Mouse (Mus musculus): Measurements from ENCODE around the gene Nt5c2. TPM values are rescaled to one million over a fixed set of nuclear protein-coding genes. Genes with fewer than 3 reads are reported as not detected.

Nt5c2 gene
- polyA plus RNA-seq, 1 experiment from 2014 or later, result 45.3 TPM

DNA sequence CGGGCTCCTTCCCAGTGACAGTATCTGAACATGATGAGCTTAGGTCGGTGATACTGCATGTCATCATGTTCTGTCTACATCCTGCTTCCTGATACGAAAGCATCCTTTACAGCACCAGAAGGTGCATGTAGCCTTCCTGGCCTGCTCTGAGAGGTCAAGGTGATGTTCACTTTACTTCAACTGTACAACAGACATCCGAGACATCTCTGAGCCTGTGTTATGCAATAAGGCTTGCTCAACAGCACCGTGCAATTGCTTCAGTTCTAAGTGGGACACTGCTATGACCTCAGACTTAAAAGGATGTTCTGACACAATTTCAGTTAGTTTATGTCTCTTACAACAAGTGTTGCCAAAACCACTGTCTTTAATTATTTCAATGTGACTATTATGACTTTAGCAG, 113.6 kb downstream of the Nt5c2 start:
- Histone ChIP-seq H3K4me2 (replicated peaks; ENCODE audit: low read depth, low read length) (no peak overlapping the region), H3K9me3 (ENCODE audit: low read length) (no peaks in the 10 kb centered on the region), H3K36me3 (ENCODE audit: insufficient read depth, low read length) (peaks cover 12% of the 10 kb centered on the region), H3K27ac (ENCODE audit: low read length) (no peak overlapping the region), H3K4me3 (ENCODE audit: low read depth, low read length) (no peak overlapping the region), H3K27me3 (replicated peaks; ENCODE audit: insufficient read depth, low read length) (no peaks in the 10 kb centered on the region), H3K4me1 (ENCODE audit: insufficient read depth, low read depth, low read length) (no peaks in the 10 kb centered on the region), H3K9ac (replicated peaks; ENCODE audit: low read depth) (no peak overlapping the region)
- ATAC-seq, result peak; percentile 79
- peak; percentile 76 for DNase-seq (ENCODE audit: low spot score)
- TF ChIP-seq CTCF (IDR thresholded peaks at IDR 0.05) (no peak), EP300 (IDR thresholded peaks at IDR 0.05) (peak; percentile 75)
- 60% methylated on average over 5 of the region's 5 CpGs for WGBS

DNA sequence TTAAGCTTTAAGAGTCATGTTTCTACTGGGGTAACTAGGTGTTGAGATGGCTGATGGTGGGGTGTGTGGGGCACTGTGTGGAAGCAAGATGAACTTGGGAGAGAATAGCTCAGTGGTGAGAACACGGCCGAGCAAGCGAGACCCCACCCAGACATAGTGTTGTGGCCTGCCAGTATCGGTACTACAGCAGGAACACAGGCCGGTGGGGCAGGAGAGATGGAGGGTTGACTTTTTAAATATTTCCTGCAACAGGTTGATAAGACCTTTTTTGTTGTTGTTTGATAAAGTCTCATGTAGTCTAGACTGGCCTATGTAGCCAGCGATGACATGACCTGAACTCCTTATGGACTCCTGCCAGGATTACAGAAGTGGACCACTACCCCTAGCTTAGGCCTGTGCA, 114.2 kb downstream of the Nt5c2 start:
- no peaks in the 10 kb centered on the region for H3K9me3 ChIP-seq (ENCODE audit: low read length)
- TF ChIP-seq CTCF (IDR thresholded peaks at IDR 0.05) (no peak), EP300 (IDR thresholded peaks at IDR 0.05) (no peak)
- peaks cover 15% of the 10 kb centered on the region for H3K36me3 ChIP-seq (ENCODE audit: insufficient read depth, low read length)
- ATAC-seq (no peak), DNase-seq (ENCODE audit: low spot score) (no peak)
- no peak overlapping the region for H3K4me2 ChIP-seq (replicated peaks; ENCODE audit: low read depth, low read length)
- H3K4me3 ChIP-seq (ENCODE audit: low read depth, low read length), result no peak overlapping the region
- H3K9ac ChIP-seq (replicated peaks; ENCODE audit: low read depth), result no peak overlapping the region
- no peak overlapping the region for H3K27ac ChIP-seq (ENCODE audit: low read length)
- no peaks in the 10 kb centered on the region for H3K27me3 ChIP-seq (replicated peaks; ENCODE audit: insufficient read depth, low read length)
- WGBS, result 89% methylated on average over 6 of the region's 6 CpGs
- H3K4me1 ChIP-seq (ENCODE audit: insufficient read depth, low read depth, low read length), result no peaks in the 10 kb centered on the region

GRCm38 (mm10) chr19:46899871-46900270, 115.1 kb downstream of the Nt5c2 start:
- no peak overlapping the region for H3K27ac ChIP-seq (ENCODE audit: low read length)

GRCm38 (mm10) chr19:46899306-46899705, 115.6 kb downstream of the Nt5c2 start:
- Histone ChIP-seq H3K4me3 (ENCODE audit: low read depth, low read length) (no peak overlapping the region), H3K27ac (ENCODE audit: low read length) (peak overlapping the region; percentile 64), H3K9me3 (ENCODE audit: low read length) (no peaks in the 10 kb centered on the region), H3K4me1 (ENCODE audit: insufficient read depth, low read depth, low read length) (no peaks in the 10 kb centered on the region), H3K4me2 (replicated peaks; ENCODE audit: low read depth, low read length) (no peak overlapping the region), H3K9ac (replicated peaks; ENCODE audit: low read depth) (no peak overlapping the region), H3K36me3 (ENCODE audit: insufficient read depth, low read length) (peaks cover 22% of the 10 kb centered on the region), H3K27me3 (replicated peaks; ENCODE audit: insufficient read depth, low read length) (no peaks in the 10 kb centered on the region)
- 27% methylated on average over 5 of the region's 5 CpGs for WGBS
- ATAC-seq (peak; percentile 55), DNase-seq (ENCODE audit: low spot score) (peak; percentile 68)
- TF ChIP-seq CTCF (IDR thresholded peaks at IDR 0.05) (no peak), EP300 (IDR thresholded peaks at IDR 0.05) (no peak)

More at GRCm38 (mm10) chr19:46899871-46900270, 115.1 kb downstream of the Nt5c2 start:
- no peak for DNase-seq (ENCODE audit: low spot score)
- Histone ChIP-seq H3K9ac (replicated peaks; ENCODE audit: low read depth) (no peak overlapping the region), H3K36me3 (ENCODE audit: insufficient read depth, low read length) (peaks cover 19% of the 10 kb centered on the region), H3K4me1 (ENCODE audit: insufficient read depth, low read depth, low read length) (no peaks in the 10 kb centered on the region), H3K9me3 (ENCODE audit: low read length) (no peaks in the 10 kb centered on the region), H3K4me2 (replicated peaks; ENCODE audit: low read depth, low read length) (no peak overlapping the region), H3K27me3 (replicated peaks; ENCODE audit: insufficient read depth, low read length) (no peaks in the 10 kb centered on the region), H3K4me3 (ENCODE audit: low read depth, low read length) (no peak overlapping the region)
- WGBS, result 59% methylated on average over 5 of the region's 5 CpGs
- no peak for ATAC-seq
- TF ChIP-seq CTCF (IDR thresholded peaks at IDR 0.05) (no peak), EP300 (IDR thresholded peaks at IDR 0.05) (no peak)

- Histone ChIP-seq H3K27ac (ENCODE audit: low read length) (no peak overlapping the region), H3K4me1 (ENCODE audit: insufficient read depth, low read depth, low read length) (no peaks in the 10 kb centered on the region), H3K9me3 (ENCODE audit: low read length) (no peaks in the 10 kb centered on the region), H3K4me3 (ENCODE audit: low read depth, low read length) (no peak overlapping the region), H3K4me2 (replicated peaks; ENCODE audit: low read depth, low read length) (no peak overlapping the region), H3K9ac (replicated peaks; ENCODE audit: low read depth) (no peak overlapping the region), H3K27me3 (replicated peaks; ENCODE audit: insufficient read depth, low read length) (no peaks in the 10 kb centered on the region), H3K36me3 (ENCODE audit: insufficient read depth, low read length) (peaks cover 23% of the 10 kb centered on the region)
- DNase-seq (ENCODE audit: low spot score) (no peak), ATAC-seq (no peak)
- TF ChIP-seq CTCF (IDR thresholded peaks at IDR 0.05), result no peak
- no peak for TF ChIP-seq EP300 (IDR thresholded peaks at IDR 0.05)
- 77% methylated on average over 5 of the region's 5 CpGs for WGBS
Observed at GRCm38 (mm10) chr19:46898222-46898621, 116.7 kb downstream of the Nt5c2 start.

DNA sequence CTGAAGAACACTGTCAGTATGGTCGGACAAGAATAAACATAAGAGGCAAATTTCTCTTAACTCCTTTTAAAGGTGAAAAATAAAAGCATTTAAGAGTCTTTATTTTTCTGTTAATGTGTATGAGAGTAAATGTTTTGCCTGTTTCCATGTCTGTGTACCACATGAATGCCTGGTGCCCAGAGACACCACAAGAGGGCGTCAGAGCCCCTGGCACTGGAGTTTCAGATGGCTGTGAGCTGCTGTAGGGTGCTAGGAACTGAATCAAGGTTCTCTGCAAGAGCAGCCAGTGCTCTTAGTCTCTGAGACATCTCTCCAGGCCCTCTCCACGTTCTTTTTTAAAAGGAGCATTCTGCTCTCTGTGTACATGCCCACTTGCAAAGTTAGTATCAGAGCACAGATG, 117.8 kb downstream of the Nt5c2 start:
- Histone ChIP-seq H3K4me3 (ENCODE audit: low read depth, low read length) (no peak overlapping the region), H3K4me2 (replicated peaks; ENCODE audit: low read depth, low read length) (no peak overlapping the region), H3K36me3 (ENCODE audit: insufficient read depth, low read length) (peaks cover 23% of the 10 kb centered on the region), H3K4me1 (ENCODE audit: insufficient read depth, low read depth, low read length) (no peaks in the 10 kb centered on the region), H3K9me3 (ENCODE audit: low read length) (no peaks in the 10 kb centered on the region), H3K9ac (replicated peaks; ENCODE audit: low read depth) (no peak overlapping the region), H3K27ac (ENCODE audit: low read length) (no peak overlapping the region), H3K27me3 (replicated peaks; ENCODE audit: insufficient read depth, low read length) (no peaks in the 10 kb centered on the region)
- 88% methylated on average over 3 of the region's 3 CpGs for WGBS
- no peak for DNase-seq (ENCODE audit: low spot score)
- TF ChIP-seq CTCF (IDR thresholded peaks at IDR 0.05), result peak; percentile 51
- TF ChIP-seq EP300 (IDR thresholded peaks at IDR 0.05), result no peak
- ATAC-seq, result no peak

- no peak for TF ChIP-seq CTCF (IDR thresholded peaks at IDR 0.05)
- TF ChIP-seq EP300 (IDR thresholded peaks at IDR 0.05), result no peak
- H3K27me3 ChIP-seq (replicated peaks; ENCODE audit: insufficient read depth, low read length), result no peaks in the 10 kb centered on the region
- no peaks in the 10 kb centered on the region for H3K4me1 ChIP-seq (ENCODE audit: insufficient read depth, low read depth, low read length)
- H3K4me3 ChIP-seq (ENCODE audit: low read depth, low read length), result no peak overlapping the region
- peaks cover 41% of the 10 kb centered on the region for H3K36me3 ChIP-seq (ENCODE audit: insufficient read depth, low read length)
- no peaks in the 10 kb centered on the region for H3K9me3 ChIP-seq (ENCODE audit: low read length)
- no peak overlapping the region for H3K27ac ChIP-seq (ENCODE audit: low read length)
- ATAC-seq (no peak), DNase-seq (ENCODE audit: low spot score) (no peak)
- no peak overlapping the region for H3K9ac ChIP-seq (replicated peaks; ENCODE audit: low read depth)
- no peak overlapping the region for H3K4me2 ChIP-seq (replicated peaks; ENCODE audit: low read depth, low read length)
- 73% methylated on average over 7 of the region's 7 CpGs for WGBS
Observed at GRCm38 (mm10) chr19:46893484-46893883, 121.5 kb downstream of the Nt5c2 start.

Measured in lung, postnatal 0 days (tissue).